Mouse (Mus musculus) E14TG2a.4 (cell line): ENCODE results near the gene Gja4.

ENCODE experiments used
- H3K27me3 ChIP-seq: 2 replicates; pipeline ENCODE4 v1.6.1; 2014; ENCODE audit warnings: low read length, control low read depth; ENCODE audit not compliant: insufficient read depth
- H3K36me3 ChIP-seq: 2 replicates; pipeline ENCODE4 v1.6.1; 2014; ENCODE audit warnings: low read length, control low read depth; ENCODE audit not compliant: insufficient read depth
- H3K4me1 ChIP-seq: replicated peaks from 2 replicates; pipeline ENCODE4 v1.6.1; 2014; ENCODE audit warnings: low read depth, low read length, control low read depth
- H3K4me3 ChIP-seq: replicated peaks from 2 replicates; pipeline ENCODE4 v1.5.1; 2014; ENCODE audit warnings: mild to moderate bottlenecking, low read length
- H3K9me3 ChIP-seq: 2 replicates; pipeline ENCODE4 v1.6.1; 2014; ENCODE audit warnings: low read length, control low read depth
- CTCF ChIP-seq: conservative IDR thresholded peaks from 2 replicates; pipeline ENCODE4 v1.5.1; 2014; ENCODE audit warnings: low read length
- NANOG ChIP-seq: IDR thresholded peaks from 2 replicates; pipeline ENCODE4 v1.6.1; 2014; ENCODE audit warnings: borderline replicate concordance, low read length, mixed read lengths
- POU5F1 ChIP-seq: IDR thresholded peaks from 2 replicates; pipeline ENCODE4 v1.6.1; 2014; ENCODE audit warnings: low read length, borderline replicate concordance

The Gja4 gene

DNA sequence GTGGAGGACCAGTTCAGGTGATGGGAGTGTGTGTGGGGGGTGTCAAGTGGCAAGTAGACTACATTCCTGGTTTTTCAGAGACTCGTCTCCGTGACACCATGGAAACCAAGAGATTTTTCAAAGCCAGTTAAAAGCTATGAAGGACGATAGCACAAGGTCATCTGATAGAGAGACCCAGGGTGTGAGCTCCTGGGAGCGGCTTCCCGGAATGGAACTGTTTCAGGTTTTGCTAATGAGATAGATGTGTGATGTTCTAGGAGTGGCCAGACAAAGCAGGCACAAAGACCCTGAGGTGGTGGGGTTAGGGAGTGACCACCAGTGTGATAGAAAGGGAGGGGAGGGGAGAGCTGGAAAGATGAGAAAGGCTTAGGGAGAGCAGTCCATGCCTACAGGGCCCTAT, 31.2 kb upstream of the Gja4 start:
- H3K27me3 ChIP-seq = no peaks in the 10 kb centered on the region
- H3K36me3 ChIP-seq = peaks cover 5% of the 10 kb centered on the region
- H3K9me3 ChIP-seq = no peaks in the 10 kb centered on the region
- no peak overlapping the region for H3K4me3 ChIP-seq
- no peak for TF ChIP-seq POU5F1
- TF ChIP-seq NANOG = peak; percentile 82
- no peak for TF ChIP-seq CTCF
- H3K4me1 ChIP-seq = peaks cover 95% of the 10 kb centered on the region

DNA sequence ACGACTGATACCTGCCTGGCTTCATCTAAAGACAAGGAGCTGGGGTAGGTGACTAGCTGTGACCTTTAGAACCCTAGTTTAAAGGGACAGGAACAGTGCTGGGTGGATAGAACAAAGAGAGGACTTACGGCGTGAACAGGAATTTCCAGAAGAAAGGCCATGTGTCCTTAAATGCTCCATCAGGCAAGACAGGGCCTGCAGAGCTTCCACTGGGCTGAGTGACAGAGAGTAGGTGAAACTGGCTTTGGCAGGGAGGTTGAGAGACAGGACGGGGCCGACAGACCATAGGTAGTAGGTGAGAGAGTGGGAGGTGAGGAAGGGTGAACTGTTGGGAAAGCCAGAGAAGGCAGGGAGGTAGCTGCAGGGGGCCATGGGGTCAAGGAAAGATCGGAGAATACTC, 27.5 kb upstream of the Gja4 start:
- Histone ChIP-seq H3K9me3 (no peaks in the 10 kb centered on the region), H3K4me3 (peak overlapping the region; percentile 73), H3K36me3 (peaks cover 9% of the 10 kb centered on the region), H3K4me1 (peaks cover 92% of the 10 kb centered on the region), H3K27me3 (no peaks in the 10 kb centered on the region)
- TF ChIP-seq CTCF = no peak
- no peak for TF ChIP-seq POU5F1
- TF ChIP-seq NANOG = no peak

DNA sequence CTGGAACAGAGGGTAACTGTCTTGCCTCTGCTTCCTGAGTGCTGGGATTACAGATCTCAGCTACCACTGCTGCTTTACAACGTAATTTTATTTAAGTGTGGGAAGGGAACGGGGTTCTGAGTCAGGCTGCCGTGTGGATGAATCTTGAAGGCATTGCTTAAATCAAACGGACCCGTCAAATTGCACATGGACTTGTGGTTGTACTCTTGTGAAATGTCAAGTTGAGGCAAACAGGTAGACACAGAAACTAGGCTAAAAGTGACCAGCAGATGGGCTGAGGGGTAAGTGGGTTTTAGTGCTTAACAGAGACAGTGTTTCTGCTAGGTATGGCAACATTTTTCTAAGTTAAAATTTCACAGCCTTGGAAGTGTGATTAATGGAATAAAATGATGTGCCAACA, 23.8 kb upstream of the Gja4 start:
- TF ChIP-seq CTCF (no peak), POU5F1 (no peak), NANOG (no peak)
- Histone ChIP-seq H3K36me3 (peaks cover 9% of the 10 kb centered on the region), H3K27me3 (no peaks in the 10 kb centered on the region)

DNA sequence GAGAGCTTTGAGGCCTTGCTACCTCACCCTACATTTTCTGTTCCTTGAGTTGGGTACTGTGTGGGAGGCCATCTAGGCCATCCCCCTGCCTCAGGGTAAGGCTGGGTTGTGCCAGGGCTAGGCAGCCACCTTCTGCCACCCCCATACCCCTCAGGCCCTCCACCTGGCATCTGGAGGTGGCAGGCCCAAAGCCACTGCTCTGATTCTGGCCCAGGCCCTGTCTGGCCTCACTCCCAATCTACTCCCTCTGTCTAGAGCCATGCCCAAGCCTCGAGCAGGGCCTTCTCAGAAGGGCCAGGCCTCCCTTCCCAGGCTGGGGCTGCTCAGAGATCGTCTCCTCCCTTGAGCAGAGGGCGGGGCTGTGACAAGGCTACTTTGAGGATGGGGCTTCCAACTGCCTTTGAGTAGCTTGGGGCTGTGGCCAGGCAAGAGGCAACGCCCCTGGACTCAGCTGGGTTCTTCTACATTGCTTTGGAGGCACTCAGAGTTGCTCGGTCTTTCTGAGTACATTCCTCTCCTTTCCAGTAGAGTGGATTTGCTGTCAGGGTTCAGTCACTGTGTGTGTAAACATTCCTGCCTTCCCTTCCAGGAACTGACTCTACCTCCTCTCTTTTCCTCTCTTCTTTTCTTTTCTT, 21.1 kb upstream of the Gja4 start:
- Histone ChIP-seq H3K9me3 (no peaks in the 10 kb centered on the region), H3K36me3 (peaks cover 4% of the 10 kb centered on the region), H3K27me3 (peaks cover 4% of the 10 kb centered on the region; the same call in 1 of the 2 replicates), H3K4me1 (peaks cover 94% of the 10 kb centered on the region), H3K4me3 (peak overlapping the region; percentile 23; the same call in 1 of the 2 replicates)
- TF ChIP-seq CTCF (no peak), POU5F1 (no peak)

More for the DNA sequence above, 23.8 kb upstream of the Gja4 start:
- Histone ChIP-seq H3K9me3 (no peaks in the 10 kb centered on the region), H3K4me1 (peaks cover 94% of the 10 kb centered on the region), H3K4me3 (no peak overlapping the region)

DNA sequence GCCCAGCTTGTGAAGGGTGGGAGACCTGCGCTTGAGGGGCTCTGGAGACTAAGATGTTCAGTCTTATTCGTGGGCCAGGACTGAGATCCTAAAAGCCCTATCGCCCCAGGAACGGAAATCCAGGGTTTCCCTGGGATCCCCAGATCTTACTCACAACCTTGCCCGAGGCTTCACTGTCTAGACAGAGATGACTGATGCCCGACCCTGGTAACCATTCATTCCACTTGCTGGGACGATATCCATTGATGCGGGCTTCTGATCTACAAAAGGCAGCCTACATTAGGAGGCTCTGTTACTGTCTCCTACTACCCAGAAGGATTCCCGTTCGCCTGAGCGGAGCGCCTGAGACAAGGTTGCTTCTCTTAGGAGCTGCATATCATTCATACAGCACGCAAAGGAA, 17.3 kb upstream of the Gja4 start:
- Histone ChIP-seq H3K4me1 (peaks cover 94% of the 10 kb centered on the region), H3K36me3 (peaks cover 22% of the 10 kb centered on the region), H3K27me3 (peaks cover 4% of the 10 kb centered on the region; the same call in 1 of the 2 replicates), H3K4me3 (peak overlapping the region; percentile 86), H3K9me3 (no peaks in the 10 kb centered on the region)
- no peak for TF ChIP-seq NANOG
- no peak for TF ChIP-seq POU5F1
- no peak for TF ChIP-seq CTCF

DNA sequence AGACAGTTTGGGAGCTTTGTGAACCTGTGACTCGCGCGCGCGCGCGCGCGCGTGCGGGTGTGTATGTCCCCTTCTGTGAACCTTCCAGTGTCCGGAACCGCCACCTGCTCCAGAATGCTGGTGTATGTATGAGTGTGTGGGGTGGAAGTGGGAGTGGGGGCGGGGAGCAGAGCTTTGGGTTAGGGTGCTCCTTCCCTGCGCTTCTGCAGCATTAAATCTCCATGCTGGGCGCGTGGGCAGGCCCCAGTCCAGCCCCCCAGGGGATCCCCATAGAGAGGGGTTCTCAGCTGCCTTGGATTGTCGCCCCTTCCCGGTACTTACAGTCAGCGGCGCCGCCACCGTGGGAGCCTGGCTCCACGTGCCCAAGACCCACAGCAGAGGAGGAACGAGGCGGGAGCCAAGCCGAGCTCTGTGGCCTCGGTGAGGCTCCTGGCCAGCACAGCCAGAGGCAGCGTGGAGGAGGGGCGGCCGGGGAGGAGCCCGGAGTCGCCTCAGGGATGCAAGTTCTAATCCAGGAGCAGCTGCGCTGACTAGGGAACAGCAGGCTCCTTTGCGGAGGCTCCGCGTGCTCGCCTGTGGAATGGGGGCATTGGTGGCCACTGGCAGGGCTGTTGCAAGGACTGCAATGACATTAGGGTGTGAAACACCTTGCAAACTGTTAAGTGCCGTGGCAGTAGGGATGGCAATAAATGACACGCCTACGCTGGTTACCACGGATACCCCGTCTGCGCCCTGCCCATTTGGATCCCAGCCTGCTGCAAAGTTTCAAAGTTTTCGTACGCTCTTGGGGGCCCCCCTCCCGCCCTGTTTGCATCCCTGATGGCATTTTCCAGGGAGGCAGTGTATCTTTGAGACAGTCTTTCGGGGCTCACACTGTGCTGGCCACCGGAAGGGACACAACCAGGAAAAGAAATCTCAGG, 16.6 kb upstream of the Gja4 start, which contains the start of gene Gjb3:
Gene Gjb3 (minus strand): TSS at position 664 of the 920 bp plus-strand sequence.
- TF ChIP-seq CTCF (no peak), POU5F1 (no peak)
- peak within 1 kb of the TSS; percentile 86 for H3K4me3 ChIP-seq
- H3K9me3 ChIP-seq = no peaks in the 10 kb centered on the region

DNA sequence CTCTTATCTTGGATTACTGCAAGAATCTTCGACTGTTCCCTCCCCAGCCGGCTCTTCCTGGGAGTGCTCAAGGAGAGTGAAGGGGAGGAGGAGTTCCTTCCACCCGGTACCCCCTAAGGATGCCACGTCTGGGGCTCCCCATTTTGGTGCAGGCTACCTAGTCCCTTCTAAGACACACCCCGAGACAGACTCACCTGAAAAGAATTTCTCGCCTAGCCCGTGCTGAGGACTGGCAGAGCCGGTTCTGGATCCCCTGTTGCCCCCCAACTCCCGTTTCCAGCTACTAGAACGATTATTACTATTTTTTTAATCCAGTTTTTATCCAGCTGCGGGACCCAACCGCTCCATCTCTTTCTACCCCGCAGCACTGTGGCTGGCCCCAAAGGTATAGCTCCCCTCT, 15.9 kb upstream of the Gja4 start:
- H3K4me1 ChIP-seq = peaks cover 93% of the 10 kb centered on the region

More for the DNA sequence above, 16.6 kb upstream of the Gja4 start, which contains the start of gene Gjb3:
- H3K4me1 ChIP-seq = peaks cover 94% of the 10 kb centered on the region
- peaks cover 30% of the 10 kb centered on the region for H3K36me3 ChIP-seq
- H3K27me3 ChIP-seq = peaks cover 4% of the 10 kb centered on the region; the same call in 1 of the 2 replicates

DNA sequence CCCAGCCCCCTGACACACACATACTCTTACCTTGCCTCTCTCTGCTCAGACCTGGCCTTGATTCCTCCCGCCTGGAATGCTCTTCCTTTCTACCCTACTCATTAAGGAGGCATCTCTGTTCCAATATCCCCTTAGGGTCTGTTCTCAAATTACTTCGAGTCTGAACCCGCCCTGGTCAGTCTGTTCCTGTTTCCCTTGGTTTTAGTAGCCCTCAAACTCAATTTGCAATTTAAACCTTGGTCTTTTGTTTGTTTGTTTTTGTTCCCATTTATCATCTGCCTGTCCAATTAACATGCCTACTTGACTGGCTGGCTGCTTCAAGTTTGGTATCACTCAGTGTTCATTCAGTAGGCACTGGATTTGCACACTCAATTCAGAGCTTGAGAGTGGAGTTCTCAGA, 15.2 kb upstream of the Gja4 start:
- H3K9me3 ChIP-seq = no peaks in the 10 kb centered on the region
- H3K4me3 ChIP-seq = peak overlapping the region; percentile 86
- H3K36me3 ChIP-seq = peaks cover 42% of the 10 kb centered on the region
- H3K4me1 ChIP-seq = peaks cover 92% of the 10 kb centered on the region
- TF ChIP-seq NANOG = peak; percentile 48; the same call in 1 of the 2 replicates
- TF ChIP-seq CTCF = no peak
- no peak for TF ChIP-seq POU5F1
- H3K27me3 ChIP-seq = peaks cover 4% of the 10 kb centered on the region; the same call in 1 of the 2 replicates

More for the DNA sequence above, 15.9 kb upstream of the Gja4 start:
- peak overlapping the region; percentile 86 for H3K4me3 ChIP-seq
- peaks cover 35% of the 10 kb centered on the region for H3K36me3 ChIP-seq
- H3K27me3 ChIP-seq = peaks cover 4% of the 10 kb centered on the region; the same call in 1 of the 2 replicates
- no peaks in the 10 kb centered on the region for H3K9me3 ChIP-seq
- TF ChIP-seq NANOG = no peak
- no peak for TF ChIP-seq POU5F1
- TF ChIP-seq CTCF = no peak
